Mouse (Mus musculus): ENCODE measurements around the gene Gm3187. TPM values are rescaled to one million over a fixed set of nuclear protein-coding genes. Genes with fewer than 3 reads are reported as not detected.
"Not testable (repeated sequence)": the region's sequence is repeated elsewhere in the genome, so short reads cannot be mapped to it uniquely, and the experiment has no call there.

Gene Gm3187
- not detected in 2 replicates for polyA plus RNA-seq (2015; fragmentation: Nextera tagmentation; extraction: Ambion mirVana)

DNA sequence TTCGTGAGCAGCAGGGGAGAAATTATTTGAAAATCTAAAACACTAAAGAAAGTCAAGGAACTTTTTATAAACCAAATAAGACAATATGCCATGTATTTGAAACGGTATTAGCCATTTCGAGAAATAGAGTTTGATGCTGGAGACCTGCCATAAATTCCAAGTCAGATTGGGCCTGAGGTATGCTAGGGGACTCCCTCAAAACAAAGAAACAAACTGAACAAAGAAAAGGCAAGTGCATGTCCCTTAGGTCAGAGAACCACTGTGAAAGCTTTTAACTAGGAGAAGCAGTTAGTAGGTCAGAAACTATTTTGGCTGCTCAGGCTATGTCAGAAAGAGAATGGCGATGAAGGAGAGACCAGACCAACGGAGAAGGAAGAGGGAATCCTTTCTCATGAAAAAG is at the start of gene Gm3187:
Gene Gm3187 (plus strand): TSS at position 301 of the 400 bp plus-strand sequence.
- not testable (repeated sequence) for H3K9me3 ChIP-seq (replicated peaks; ENCODE audit: control insufficient read depth, low read length); H3K36me3 ChIP-seq (ENCODE audit: control insufficient read depth, insufficient read depth, low read length); H3K27me3 ChIP-seq (ENCODE audit: control insufficient read depth, insufficient read depth, low read length); H3K4me2 ChIP-seq (ENCODE audit: low read depth, low read length); H3K4me1 ChIP-seq (ENCODE audit: control insufficient read depth, insufficient read depth, low read length); ATAC-seq (ENCODE audit: insufficient read depth, low FRiP score); H3K27ac ChIP-seq (ENCODE audit: low read length); H3K4me3 ChIP-seq (replicated peaks; ENCODE audit: low read length); H3K9ac ChIP-seq (ENCODE audit: low read length)
- WGBS: 81% methylated on average over 4 of the region's 5 CpGs

DNA sequence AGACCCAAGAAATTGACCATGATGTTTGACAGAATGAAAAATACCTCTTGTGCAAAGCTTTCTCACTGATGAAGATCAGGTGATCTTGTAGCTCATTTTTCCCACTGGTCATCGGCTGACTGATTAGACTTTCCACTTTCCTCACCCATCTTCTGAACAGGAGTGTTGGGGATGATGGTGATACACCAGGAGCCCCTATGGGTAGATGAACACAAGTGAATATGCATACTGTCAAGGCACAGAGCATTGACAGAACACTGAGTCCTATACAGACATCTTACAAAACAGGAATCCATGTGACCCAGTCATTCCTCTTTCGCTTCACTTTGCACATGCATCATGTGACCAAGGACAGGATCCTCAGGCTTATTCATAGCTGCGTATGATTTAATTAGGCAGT is 28.6 kb upstream of the Gm3187 start, which contains the start of gene Gm3194:
Gene Gm3194 (minus strand): TSS at position 101 of the 400 bp plus-strand sequence.
- no CpG with 5 or more reads among the region's 3 CpGs for WGBS
- H3K36me3 ChIP-seq (ENCODE audit: control insufficient read depth, insufficient read depth, low read length); ATAC-seq (ENCODE audit: insufficient read depth, low FRiP score); H3K4me3 ChIP-seq (replicated peaks; ENCODE audit: low read length); H3K27ac ChIP-seq (ENCODE audit: low read length); H3K9me3 ChIP-seq (replicated peaks; ENCODE audit: control insufficient read depth, low read length); H3K4me1 ChIP-seq (ENCODE audit: control insufficient read depth, insufficient read depth, low read length); H3K9ac ChIP-seq (ENCODE audit: low read length); H3K27me3 ChIP-seq (ENCODE audit: control insufficient read depth, insufficient read depth, low read length); H3K4me2 ChIP-seq (ENCODE audit: low read depth, low read length): not testable (repeated sequence)

DNA sequence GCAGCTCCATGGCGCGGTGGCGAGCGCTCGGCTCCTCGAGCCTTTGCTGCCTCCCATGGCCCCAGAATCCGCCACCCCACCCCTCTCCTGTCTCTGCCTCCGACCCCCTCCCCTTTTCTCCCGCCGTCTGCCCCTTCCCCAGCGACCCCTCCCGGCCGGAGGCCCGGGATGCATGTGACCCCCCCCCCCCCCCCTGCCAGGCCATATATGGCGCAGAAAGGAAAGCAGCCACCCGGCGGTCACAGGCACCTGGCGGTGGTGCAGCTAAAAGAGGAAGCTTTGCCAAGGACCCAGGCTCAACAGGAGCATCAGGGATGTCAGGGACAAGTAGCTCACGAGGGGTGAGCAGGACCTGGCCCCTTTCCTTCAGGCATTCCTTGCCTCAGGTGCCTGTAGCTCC is 23.5 kb upstream of the Gm3187 start:
- not testable (repeated sequence) for ATAC-seq (ENCODE audit: insufficient read depth, low FRiP score); H3K4me2 ChIP-seq (ENCODE audit: low read depth, low read length); H3K9me3 ChIP-seq (replicated peaks; ENCODE audit: control insufficient read depth, low read length); H3K9ac ChIP-seq (ENCODE audit: low read length); H3K4me3 ChIP-seq (replicated peaks; ENCODE audit: low read length); H3K27me3 ChIP-seq (ENCODE audit: control insufficient read depth, insufficient read depth, low read length); H3K4me1 ChIP-seq (ENCODE audit: control insufficient read depth, insufficient read depth, low read length); H3K36me3 ChIP-seq (ENCODE audit: control insufficient read depth, insufficient read depth, low read length); H3K27ac ChIP-seq (ENCODE audit: low read length)
- no CpG with 5 or more reads among the region's 19 CpGs for WGBS

DNA sequence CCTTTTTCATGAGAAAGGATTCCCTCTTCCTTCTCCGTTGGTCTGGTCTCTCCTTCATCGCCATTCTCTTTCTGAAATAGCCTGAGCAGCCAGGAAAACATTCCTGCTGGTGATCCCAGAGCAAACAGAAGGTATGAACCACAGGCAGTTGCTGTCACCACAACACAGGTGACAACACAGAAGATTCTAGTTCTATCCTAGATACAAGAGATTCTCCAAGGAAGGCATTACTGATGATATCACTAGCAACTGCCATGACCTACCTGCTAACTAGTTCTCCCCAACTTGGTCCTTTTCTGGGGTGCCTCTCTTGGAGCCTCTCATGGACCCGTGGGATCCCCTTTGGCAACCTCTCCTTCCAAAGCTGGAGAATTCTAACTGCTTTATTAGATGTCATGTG is 6.3 kb upstream of the Gm3187 start, which contains the start of gene Gm8246:
Gene Gm8246 (minus strand): TSS at position 101 of the 400 bp plus-strand sequence.
- H3K4me1 ChIP-seq (ENCODE audit: control insufficient read depth, insufficient read depth, low read length); H3K9me3 ChIP-seq (replicated peaks; ENCODE audit: control insufficient read depth, low read length); H3K4me2 ChIP-seq (ENCODE audit: low read depth, low read length); ATAC-seq (ENCODE audit: insufficient read depth, low FRiP score); H3K27me3 ChIP-seq (ENCODE audit: control insufficient read depth, insufficient read depth, low read length); H3K9ac ChIP-seq (ENCODE audit: low read length); H3K4me3 ChIP-seq (replicated peaks; ENCODE audit: low read length); H3K27ac ChIP-seq (ENCODE audit: low read length); H3K36me3 ChIP-seq (ENCODE audit: control insufficient read depth, insufficient read depth, low read length): not testable (repeated sequence)
- WGBS: no CpG with 5 or more reads among the region's 3 CpGs

DNA sequence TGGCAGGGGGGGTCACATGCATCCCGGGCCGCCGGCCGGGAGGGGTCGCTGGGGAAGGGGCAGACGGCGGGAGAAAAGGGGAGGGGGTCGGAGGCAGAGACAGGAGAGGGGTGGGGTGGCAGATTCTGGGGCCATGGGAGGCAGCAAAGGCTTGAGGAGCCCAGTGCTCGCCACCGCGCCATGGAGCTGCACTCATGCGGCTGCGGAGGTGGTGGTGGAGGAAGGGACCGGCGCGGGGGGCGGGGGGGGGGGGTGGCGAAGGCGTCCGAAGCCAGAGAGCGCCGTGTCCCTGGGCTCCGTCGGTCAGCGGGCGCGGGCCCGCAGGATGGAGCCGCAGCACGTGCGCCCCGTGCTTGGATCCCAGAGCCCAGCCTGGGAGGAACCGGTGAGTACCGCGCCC is 17.4 kb downstream of the Gm3187 start, which contains the start of gene Gm3488:
Gene Gm3488 (plus strand): TSS at position 301 of the 400 bp plus-strand sequence.
- H3K27ac ChIP-seq (ENCODE audit: low read length); H3K27me3 ChIP-seq (ENCODE audit: control insufficient read depth, insufficient read depth, low read length); H3K4me2 ChIP-seq (ENCODE audit: low read depth, low read length); H3K4me1 ChIP-seq (ENCODE audit: control insufficient read depth, insufficient read depth, low read length); H3K4me3 ChIP-seq (replicated peaks; ENCODE audit: low read length); H3K9me3 ChIP-seq (replicated peaks; ENCODE audit: control insufficient read depth, low read length); H3K9ac ChIP-seq (ENCODE audit: low read length); ATAC-seq (ENCODE audit: insufficient read depth, low FRiP score); H3K36me3 ChIP-seq (ENCODE audit: control insufficient read depth, insufficient read depth, low read length): not testable (repeated sequence)
- no CpG with 5 or more reads among the region's 35 CpGs for WGBS

DNA sequence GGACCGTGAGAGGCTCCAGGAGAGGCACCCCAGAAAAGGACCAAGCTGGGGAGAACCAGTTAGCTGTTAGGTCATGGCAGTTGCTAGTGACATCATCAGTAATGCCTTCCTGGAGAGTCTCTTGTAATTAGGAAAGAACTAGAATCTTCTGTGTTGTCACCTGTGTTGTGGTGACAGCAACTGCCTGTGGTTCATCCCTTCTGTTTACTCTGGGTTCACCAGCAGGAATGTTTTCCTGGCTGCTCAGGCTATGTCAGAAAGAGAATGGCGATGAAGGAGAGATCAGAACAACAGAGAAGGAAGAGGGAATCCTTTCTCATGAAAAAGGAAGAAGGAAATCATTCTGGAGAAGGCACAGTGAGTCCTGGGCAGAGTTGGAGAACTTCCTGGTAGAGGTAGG is 54.2 kb downstream of the Gm3187 start, which contains the start of gene Gm3532:
Gene Gm3532 (plus strand): TSS at position 301 of the 400 bp plus-strand sequence.
- not testable (repeated sequence) for ATAC-seq (ENCODE audit: insufficient read depth, low FRiP score); H3K4me1 ChIP-seq (ENCODE audit: control insufficient read depth, insufficient read depth, low read length); H3K4me2 ChIP-seq (ENCODE audit: low read depth, low read length); H3K9ac ChIP-seq (ENCODE audit: low read length); H3K36me3 ChIP-seq (ENCODE audit: control insufficient read depth, insufficient read depth, low read length); H3K9me3 ChIP-seq (replicated peaks; ENCODE audit: control insufficient read depth, low read length); H3K27me3 ChIP-seq (ENCODE audit: control insufficient read depth, insufficient read depth, low read length); H3K27ac ChIP-seq (ENCODE audit: low read length); H3K4me3 ChIP-seq (replicated peaks; ENCODE audit: low read length)
- no CpG with 5 or more reads among the region's 2 CpGs for WGBS

Other genes with a start within 250 kb of the Gm3187 start
- gene Gm3526, start 223.6 kb upstream of the Gm3187 start, polyA plus RNA-seq (2015; fragmentation: Nextera tagmentation; extraction: Ambion mirVana): not detected in 2 replicates
- not detected in 2 replicates for gene Gm3542, start 149.3 kb upstream of the Gm3187 start, polyA plus RNA-seq (2015; fragmentation: Nextera tagmentation; extraction: Ambion mirVana)
- gene Gm3500, start 95.2 kb upstream of the Gm3187 start, polyA plus RNA-seq (2015; fragmentation: Nextera tagmentation; extraction: Ambion mirVana): 0.34 and 1.1 TPM in 2 replicates
- gene Gm3194, start 28.7 kb upstream of the Gm3187 start, polyA plus RNA-seq (2015; fragmentation: Nextera tagmentation; extraction: Ambion mirVana): 0.52 TPM in 1 of 2 replicates, not detected in the other
- not detected in 2 replicates for gene Gm8246, start 6.4 kb upstream of the Gm3187 start, polyA plus RNA-seq (2015; fragmentation: Nextera tagmentation; extraction: Ambion mirVana)
- 0.75 and 0.85 TPM in 2 replicates for gene Gm3488, start 17.5 kb downstream of the Gm3187 start, polyA plus RNA-seq (2015; fragmentation: Nextera tagmentation; extraction: Ambion mirVana)
- not detected in 2 replicates for gene Gm3532, start 54.3 kb downstream of the Gm3187 start, polyA plus RNA-seq (2015; fragmentation: Nextera tagmentation; extraction: Ambion mirVana)
- not detected in 2 replicates for gene Gm8265, start 148.8 kb downstream of the Gm3187 start, polyA plus RNA-seq (2015; fragmentation: Nextera tagmentation; extraction: Ambion mirVana)
- not detected in 2 replicates for gene Gm9603, start 203.2 kb downstream of the Gm3187 start, polyA plus RNA-seq (2015; fragmentation: Nextera tagmentation; extraction: Ambion mirVana)